Mouse (Mus musculus) adrenal gland, postnatal 25 days (tissue): ENCODE data around the gene Kctd19. TPM values are rescaled to one million over a fixed set of nuclear protein-coding genes. Genes with fewer than 3 reads are reported as not detected.

Experiments
- DNase-seq: peaks from one replicate; pipeline ENCODE4 v3.0.0; 2021; ENCODE audit warnings: mixed read lengths
- long read RNA-seq: library from polyadenylated mRNA; stranded (forward); transcript quantifications from one replicate; pipeline ENCODE4 v2.0.0, GENCODE M21; 2021
- total RNA-seq: library from RNA; stranded (reverse); gene quantifications from 2 replicates; pipeline ENCODE4 v1.2.3, GENCODE M21; 2021

The Kctd19 gene
- not detected in 2 replicates for total RNA-seq
- long read RNA-seq, partial matches to known transcripts: 0 of 1 reads
- long read RNA-seq, other reads (novel, unspliced or antisense): 1 of 1 reads

GRCm38 (mm10) chr8:105413391-105413790 is at the start of gene Kctd19, which contains the start of gene Lrrc36:
Gene Kctd19 (minus strand): TSS chr8:105413502.
Gene Lrrc36 (plus strand): TSS chr8:105413571.
- DNase-seq: peak; percentile 64

GRCm38 (mm10) chr8:105461085-105461803 is 47.9 kb upstream of the Kctd19 start:
- no peak for DNase-seq

- no peak for DNase-seq
Observed at GRCm38 (mm10) chr8:105455218-105455617, 41.9 kb upstream of the Kctd19 start.

GRCm38 (mm10) chr8:105454088-105454487 is 40.8 kb upstream of the Kctd19 start:
- no peak for DNase-seq

GRCm38 (mm10) chr8:105453296-105453695 is 40.0 kb upstream of the Kctd19 start:
- DNase-seq: no peak

- no peak for DNase-seq
Observed at GRCm38 (mm10) chr8:105451903-105452603, 38.8 kb upstream of the Kctd19 start.

GRCm38 (mm10) chr8:105450977-105451376 is 37.7 kb upstream of the Kctd19 start:
- no peak for DNase-seq

GRCm38 (mm10) chr8:105448596-105448995 is 35.3 kb upstream of the Kctd19 start:
- DNase-seq: no peak

GRCm38 (mm10) chr8:105448188-105448587 is 34.9 kb upstream of the Kctd19 start:
- no peak for DNase-seq

GRCm38 (mm10) chr8:105446127-105446552 is 32.8 kb upstream of the Kctd19 start:
- DNase-seq: no peak

GRCm38 (mm10) chr8:105445296-105446126 is 32.2 kb upstream of the Kctd19 start:
- DNase-seq: no peak

- no peak for DNase-seq
Observed at GRCm38 (mm10) chr8:105442661-105443060, 29.4 kb upstream of the Kctd19 start.

GRCm38 (mm10) chr8:105441433-105441832 is 28.1 kb upstream of the Kctd19 start:
- DNase-seq: peak; percentile 45

- DNase-seq: peak; percentile 44
Observed at GRCm38 (mm10) chr8:105438865-105439264, 25.6 kb upstream of the Kctd19 start.

- no peak for DNase-seq
Observed at GRCm38 (mm10) chr8:105437078-105437748, 23.9 kb upstream of the Kctd19 start.

GRCm38 (mm10) chr8:105436218-105436617 is 22.9 kb upstream of the Kctd19 start:
- DNase-seq: no peak

GRCm38 (mm10) chr8:105434136-105434535 is 20.8 kb upstream of the Kctd19 start:
- DNase-seq: no peak

- no peak for DNase-seq
Observed at GRCm38 (mm10) chr8:105433511-105433910, 20.2 kb upstream of the Kctd19 start.

- no peak for DNase-seq
Observed at GRCm38 (mm10) chr8:105433021-105433420, 19.7 kb upstream of the Kctd19 start.

GRCm38 (mm10) chr8:105431743-105432515 is 18.6 kb upstream of the Kctd19 start:
- no peak for DNase-seq

- DNase-seq: no peak
Observed at GRCm38 (mm10) chr8:105426878-105427277, 13.6 kb upstream of the Kctd19 start.
